Mouse (Mus musculus) lung, postnatal 0 days (tissue): ENCODE results near the gene Zfp941. TPM values are rescaled to one million over a fixed set of nuclear protein-coding genes. Genes with fewer than 3 reads are reported as not detected.

Experiments used
- ATAC-seq: fragments of 200-750 bp; cut with Nextera tagmentation; 2 replicates; pipeline ENCODE4 v1.8.0; 2017; ENCODE audit warnings: moderate library complexity
- DNase-seq: peaks from one replicate; pipeline ENCODE4 v3.0.0-alpha.2; 2016; ENCODE audit warnings: low spot score
- H3K27ac ChIP-seq: fragments of 300-500 bp; sonication (generic); 2 replicates; pipeline ENCODE4 v1.5.1; 2014; ENCODE audit warnings: antibody characterized with exemption, mild to moderate bottlenecking, low read length, mixed read lengths
- H3K27me3 ChIP-seq: fragments of 300-500 bp; sonication (generic); replicated peaks from 2 replicates; pipeline ENCODE4 v1.6.1; 2014; ENCODE audit warnings: low read length, mixed read lengths; ENCODE audit not compliant: insufficient read depth
- H3K36me3 ChIP-seq: fragments of 300-500 bp; sonication (generic); 2 replicates; pipeline ENCODE4 v1.6.1; 2014; ENCODE audit warnings: low read length, mixed read lengths; ENCODE audit not compliant: insufficient read depth
- H3K4me1 ChIP-seq: fragments of 300-500 bp; sonication (generic); 2 replicates; pipeline ENCODE4 v1.6.1; 2014; ENCODE audit warnings: antibody characterized with exemption, low read depth, low read length, mixed read lengths; ENCODE audit not compliant: insufficient read depth
- H3K4me2 ChIP-seq: fragments of 300-500 bp; sonication (generic); replicated peaks from 2 replicates; pipeline ENCODE4 v1.6.1; 2014; ENCODE audit warnings: low read depth, mild to moderate bottlenecking, low read length, moderate library complexity, mixed read lengths
- H3K4me3 ChIP-seq: fragments of 300-500 bp; sonication (generic); 2 replicates; pipeline ENCODE4 v1.5.1; 2014; ENCODE audit warnings: low read depth, low read length
- H3K9ac ChIP-seq: fragments of 300-500 bp; sonication (generic); replicated peaks from 2 replicates; pipeline ENCODE4 v1.6.1; 2014; ENCODE audit warnings: low read depth, mild to moderate bottlenecking
- H3K9me3 ChIP-seq: fragments of 300-500 bp; sonication (generic); 2 replicates; pipeline ENCODE4 v1.6.1; 2016; ENCODE audit warnings: low read length, mixed read lengths
- CTCF ChIP-seq: IDR thresholded peaks from 2 replicates; pipeline ENCODE4 v1.5.1; 2016; ENCODE audit warnings: antibody characterized with exemption, mild to moderate bottlenecking
- EP300 ChIP-seq: IDR thresholded peaks from 2 replicates; pipeline ENCODE4 v1.6.1; 2016; ENCODE audit warnings: antibody characterized with exemption, mild to moderate bottlenecking, control low read depth
- WGBS: fragments of 180-500 bp; shearing (Covaris S2); extraction: QIAGEN DNeasy Blood & Tissue Kit; methylation state at CpG from one replicate; pipeline ENCODE4 v1.1.7; 2014; 5-methylcytosine and 5-hydroxymethylcytosine counted together
- polyA plus RNA-seq: library from polyadenylated mRNA; unstranded; fragments of >200 nt; fragmentation: Nextera tagmentation; extraction: Ambion mirVana; gene quantifications from 2 replicates; pipeline ENCODE4 v1.2.1, GENCODE M21; 2015

The Zfp941 gene
- polyA plus RNA-seq, 1 experiment from 2014 or later, result 0.30 TPM

GRCm38 (mm10) chr7:140833341-140833740 lies 11.4 kb upstream of the Zfp941 start:
- 81% methylated on average over 4 of the region's 4 CpGs for whole genome bisulfite sequencing
- Histone ChIP-seq H3K4me3 (no peak overlapping the region), H3K4me1 (no peaks in the 10 kb centered on the region)

DNA sequence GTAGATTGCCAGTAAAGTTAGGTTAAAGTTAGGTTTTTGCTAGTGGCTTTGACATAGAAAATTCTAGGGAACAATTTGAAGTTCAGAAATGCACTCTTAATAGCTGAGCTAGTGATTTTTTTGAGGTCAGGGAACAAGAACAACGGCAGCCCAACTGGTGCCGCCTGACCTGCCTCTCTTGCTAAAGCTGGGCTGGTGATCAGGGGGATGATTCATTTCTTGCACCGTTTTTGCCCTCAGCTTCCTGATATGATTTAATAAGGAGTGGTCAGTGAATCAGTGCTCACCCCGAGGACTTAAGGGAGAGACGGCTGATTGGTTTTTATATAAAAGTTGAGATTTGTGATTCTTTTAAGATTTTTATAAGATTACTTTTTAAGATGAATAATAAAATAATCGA lies 9.5 kb upstream of the Zfp941 start:
- no peak for DNase-seq
- Histone ChIP-seq H3K9me3 (no peaks in the 10 kb centered on the region), H3K4me2 (no peak overlapping the region), H3K27me3 (no peaks in the 10 kb centered on the region), H3K9ac (no peak overlapping the region), H3K4me3 (no peak overlapping the region), H3K27ac (no peak overlapping the region), H3K4me1 (no peaks in the 10 kb centered on the region), H3K36me3 (no peaks in the 10 kb centered on the region)
- WGBS, result 55% methylated on average over 6 of the region's 6 CpGs
- ATAC-seq, result no peak
- TF ChIP-seq CTCF (no peak), EP300 (no peak)

More at GRCm38 (mm10) chr7:140833341-140833740, 11.4 kb upstream of the Zfp941 start:
- H3K27me3 ChIP-seq, result no peaks in the 10 kb centered on the region
- no peak overlapping the region for H3K9ac ChIP-seq
- H3K36me3 ChIP-seq, result no peaks in the 10 kb centered on the region
- ATAC-seq (no peak), DNase-seq (no peak)
- H3K9me3 ChIP-seq, result no peaks in the 10 kb centered on the region
- H3K4me2 ChIP-seq, result no peak overlapping the region
- TF ChIP-seq EP300, result no peak
- TF ChIP-seq CTCF, result no peak
- no peak overlapping the region for H3K27ac ChIP-seq

DNA sequence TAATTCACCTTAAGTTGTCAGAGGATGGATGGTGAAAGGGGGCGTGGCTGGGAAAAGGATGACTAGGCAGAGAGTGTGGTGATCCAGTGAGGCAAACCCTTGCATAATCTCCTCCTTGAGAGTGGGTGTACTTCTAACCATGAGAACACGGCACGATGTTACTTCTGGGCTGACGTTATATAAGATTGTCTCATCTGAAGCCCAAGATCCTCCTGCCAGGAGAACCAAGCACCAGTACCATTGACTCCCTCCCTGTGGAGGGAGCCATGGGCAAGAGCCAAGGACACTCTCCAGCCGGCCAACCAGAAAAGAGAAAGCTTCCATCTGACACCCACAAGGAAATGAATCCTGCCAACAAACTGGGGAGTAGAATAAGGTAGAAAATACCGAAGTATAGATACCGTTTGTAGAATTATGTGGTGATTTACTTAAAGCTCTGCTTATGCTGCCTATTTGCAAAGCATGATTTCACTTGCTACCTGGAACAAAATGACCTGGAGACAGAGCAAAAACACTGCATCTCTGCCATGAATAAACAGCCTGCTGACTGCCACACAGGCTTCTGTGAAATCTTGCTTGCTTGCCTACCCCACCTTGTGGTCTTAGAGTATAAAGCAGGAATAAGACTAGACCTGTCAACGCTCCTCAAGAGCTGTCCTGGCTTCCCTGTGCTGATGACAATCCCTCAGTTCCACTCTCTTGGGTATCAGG lies 6.3 kb upstream of the Zfp941 start:
- Histone ChIP-seq H3K27me3 (no peaks in the 10 kb centered on the region), H3K4me1 (no peaks in the 10 kb centered on the region), H3K27ac (no peak overlapping the region), H3K4me2 (0 out of 2 replicates have a peak overlapping the region, but pooled peaks have one; percentile 8), H3K36me3 (no peaks in the 10 kb centered on the region), H3K9me3 (no peaks in the 10 kb centered on the region), H3K9ac (no peak overlapping the region), H3K4me3 (no peak overlapping the region)
- 18% methylated on average over 8 of the region's 8 CpGs for WGBS
- peak; percentile 74 for DNase-seq
- TF ChIP-seq EP300 (no peak), CTCF (peak; percentile 74)
- peak; percentile 69 for ATAC-seq

GRCm38 (mm10) chr7:140822731-140823130 lies 753 bp upstream of the Zfp941 start:
- Histone ChIP-seq H3K4me1 (no peaks in the 10 kb centered on the region), H3K27ac (no peak overlapping the region), H3K27me3 (no peaks in the 10 kb centered on the region), H3K9ac (no peak overlapping the region), H3K9me3 (no peaks in the 10 kb centered on the region), H3K4me2 (no peak overlapping the region), H3K36me3 (no peaks in the 10 kb centered on the region), H3K4me3 (no peak overlapping the region)
- TF ChIP-seq CTCF (no peak), EP300 (no peak)
- no peak for DNase-seq
- ATAC-seq, result no peak
- WGBS, result 79% methylated on average over 4 of the region's 4 CpGs

- no peak overlapping the region for H3K9ac ChIP-seq
- TF ChIP-seq EP300 (no peak), CTCF (no peak)
- no peaks in the 10 kb centered on the region for H3K27me3 ChIP-seq
- H3K9me3 ChIP-seq, result no peaks in the 10 kb centered on the region
- no peak overlapping the region for H3K4me3 ChIP-seq
- no peak overlapping the region for H3K4me2 ChIP-seq
- H3K4me1 ChIP-seq, result no peaks in the 10 kb centered on the region
- H3K27ac ChIP-seq, result no peak overlapping the region
- WGBS, result 53% methylated on average over 5 of the region's 5 CpGs
- no peaks in the 10 kb centered on the region for H3K36me3 ChIP-seq
- DNase-seq, result no peak
- no peak for ATAC-seq
These were observed 699 bp downstream of the Zfp941 start for GRCm38 (mm10) chr7:140821305-140821652.

- ATAC-seq (no peak), DNase-seq (no peak)
- 43% methylated on average over 4 of the region's 4 CpGs for WGBS
- H3K36me3 ChIP-seq, result no peaks in the 10 kb centered on the region
- no peak overlapping the region for H3K27ac ChIP-seq
- no peaks in the 10 kb centered on the region for H3K4me1 ChIP-seq
- no peaks in the 10 kb centered on the region for H3K9me3 ChIP-seq
- no peak overlapping the region for H3K9ac ChIP-seq
- TF ChIP-seq CTCF (no peak), EP300 (no peak)
- H3K27me3 ChIP-seq, result no peaks in the 10 kb centered on the region
- no peak overlapping the region for H3K4me3 ChIP-seq
- H3K4me2 ChIP-seq, result no peak overlapping the region
These were observed 1.8 kb downstream of the Zfp941 start for GRCm38 (mm10) chr7:140820173-140820572.
